Mouse (Mus musculus) kidney, postnatal 0 days (tissue): ENCODE measurements around the gene Serpina3b. TPM values are rescaled to one million over a fixed set of nuclear protein-coding genes. Genes with fewer than 3 reads are reported as not detected.

Experiments
- ATAC-seq: fragments of 200-750 bp; cut with Nextera tagmentation; replicated peaks from 2 replicates; pipeline ENCODE4 v1.8.0; 2017; ENCODE audit warnings: low read depth, moderate number of reproducible peaks, moderate TSS enrichment, moderate library complexity; ENCODE audit not compliant: low FRiP score
- DNase-seq: peaks from one replicate; pipeline ENCODE4 v3.0.0-alpha.2; 2016; ENCODE audit warnings: low spot score
- H3K27ac ChIP-seq: fragments of 300-500 bp; sonication (generic); 2 replicates; pipeline ENCODE4 v1.5.1; 2014; ENCODE audit warnings: mild to moderate bottlenecking
- H3K27me3 ChIP-seq: fragments of 300-500 bp; sonication (generic); 2 replicates; pipeline ENCODE4 v1.6.1; 2014; ENCODE audit warnings: low read length, mixed read lengths; ENCODE audit not compliant: insufficient read depth
- H3K36me3 ChIP-seq: fragments of 300-500 bp; sonication (generic); 2 replicates; pipeline ENCODE4 v1.6.1; 2014; ENCODE audit warnings: low read length, mixed read lengths; ENCODE audit not compliant: insufficient read depth
- H3K4me1 ChIP-seq: fragments of 300-500 bp; sonication (generic); replicated peaks from 2 replicates; pipeline ENCODE4 v1.6.1; 2014; ENCODE audit warnings: antibody characterized with exemption, low read length, mixed read lengths; ENCODE audit not compliant: insufficient read depth
- H3K4me2 ChIP-seq: fragments of 300-500 bp; sonication (generic); 2 replicates; pipeline ENCODE4 v1.6.1; 2014; ENCODE audit warnings: mild to moderate bottlenecking, low read length, moderate library complexity, mixed read lengths
- H3K4me3 ChIP-seq: fragments of 300-500 bp; sonication (generic); replicated peaks from 2 replicates; pipeline ENCODE4 v1.5.1; 2014; ENCODE audit warnings: low read depth, low read length
- H3K9ac ChIP-seq: fragments of 300-500 bp; sonication (generic); 2 replicates; pipeline ENCODE4 v1.6.1; 2014; ENCODE audit warnings: low read depth, low read length
- H3K9me3 ChIP-seq: fragments of 300-500 bp; sonication (generic); replicated peaks from 2 replicates; pipeline ENCODE4 v1.6.1; 2016; ENCODE audit warnings: low read length, inconsistent platforms, mixed read lengths
- CTCF ChIP-seq: IDR thresholded peaks from 2 replicates; pipeline ENCODE4 v1.5.1; 2016; ENCODE audit warnings: antibody characterized with exemption, low read depth, mild to moderate bottlenecking, moderate library complexity
- WGBS: fragments of 180-500 bp; shearing (Covaris S2); extraction: QIAGEN DNeasy Blood & Tissue Kit; methylation state at CpG from one replicate; pipeline ENCODE4 v1.1.7; 2014; 5-methylcytosine and 5-hydroxymethylcytosine counted together
- polyA plus RNA-seq: library from polyadenylated mRNA; unstranded; fragments of >200 nt; fragmentation: Nextera tagmentation; extraction: Ambion mirVana; gene quantifications from 2 replicates; pipeline ENCODE4 v1.2.1, GENCODE M21; 2015

Serpina3b gene
- polyA plus RNA-seq, 1 experiment from 2014 or later = not detected

- Histone ChIP-seq H3K27me3 (no peaks in the 10 kb centered on the region), H3K36me3 (no peaks in the 10 kb centered on the region), H3K9me3 (no peaks in the 10 kb centered on the region), H3K4me2 (no peak overlapping the region), H3K9ac (no peak overlapping the region), H3K4me3 (no peak overlapping the region), H3K27ac (no peak overlapping the region), H3K4me1 (no peaks in the 10 kb centered on the region)
- WGBS = 77% methylated on average over 3 of the region's 3 CpGs
- no peak for DNase-seq
- no peak for TF ChIP-seq CTCF
- ATAC-seq = no peak
Observed at GRCm38 (mm10) chr12:104186041-104186581, 58.3 kb downstream of the Serpina3b start.

Other genes with a start within 250 kb of the Serpina3b start
- 0.20 and 0.52 TPM in 2 replicates for gene Serpina1c, start 223.1 kb upstream of the Serpina3b start, polyA plus RNA-seq
- 1.0 and 1.1 TPM in 2 replicates for gene Serpina1e, start 169.0 kb upstream of the Serpina3b start, polyA plus RNA-seq
- not detected in 2 replicates for gene Serpina11, start 138.0 kb upstream of the Serpina3b start, polyA plus RNA-seq
- gene Serpina9, start 114.2 kb upstream of the Serpina3b start, polyA plus RNA-seq = 0.04 TPM in 1 of 2 replicates, not detected in the other
- gene Serpina12, start 83.6 kb upstream of the Serpina3b start, polyA plus RNA-seq = not detected in 2 replicates
- gene Serpina5, start 26.9 kb upstream of the Serpina3b start, polyA plus RNA-seq = not detected in 2 replicates
- not detected in 2 replicates for gene Serpina3a, start 15.3 kb upstream of the Serpina3b start, polyA plus RNA-seq
- 0.08 TPM in 1 of 2 replicates, not detected in the other for gene Serpina3c, start 25.9 kb downstream of the Serpina3b start, polyA plus RNA-seq
- gene Serpina3f, start 86.5 kb downstream of the Serpina3b start, polyA plus RNA-seq = 0.12 and 0.23 TPM in 2 replicates
- 37.8 and 38.8 TPM in 2 replicates for gene Serpina3g, start 108.2 kb downstream of the Serpina3b start, polyA plus RNA-seq
- 0.24 and 0.28 TPM in 2 replicates for gene Serpina3i, start 135.1 kb downstream of the Serpina3b start, polyA plus RNA-seq
- not detected in 2 replicates for gene Serpina3j, start 186.6 kb downstream of the Serpina3b start, polyA plus RNA-seq
- gene Serpina3k, start 210.5 kb downstream of the Serpina3b start, polyA plus RNA-seq = not detected in 2 replicates
- gene Serpina3m, start 210.5 kb downstream of the Serpina3b start, polyA plus RNA-seq = not detected in 2 replicates